Mouse (Mus musculus): Measurements from ENCODE around the gene Gm3636.
"Not testable (repeated sequence)": the region's sequence is repeated elsewhere in the genome, so short reads cannot be mapped to it uniquely, and the experiment has no call there.

The Gm3636 gene

GRCm38 (mm10) chr14:6742232-6742631 lies at the start of gene Gm3636:
Gene Gm3636, minus strand, starts transcription at chr14:6742332.
- DNase-seq (ENCODE audit: low spot score in 2 of 2), result not testable (repeated sequence)

- DNase-seq (ENCODE audit: low spot score in 2 of 2), result not testable (repeated sequence)
Measured at GRCm38 (mm10) chr14:6774311-6774710, 32.2 kb upstream of the Gm3636 start, which contains the start of gene Gm8362. Gene Gm8362, minus strand, starts transcription at chr14:6774411.

DNA sequence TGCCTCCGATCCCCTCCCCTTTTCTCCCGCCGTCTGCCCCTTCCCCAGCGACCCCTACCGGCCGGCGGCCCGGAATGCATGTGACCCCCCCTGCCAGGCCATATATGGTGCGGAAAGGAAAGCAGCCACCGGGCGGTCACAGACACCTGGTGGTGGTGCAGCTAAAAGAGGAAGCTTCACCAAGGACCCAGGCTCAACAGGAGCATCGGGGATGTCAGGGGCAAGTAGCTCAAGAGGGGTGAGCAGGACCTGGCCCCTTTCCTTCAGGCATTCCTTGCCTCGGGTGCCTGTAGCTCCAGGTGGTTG lies 15.1 kb upstream of the Gm3636 start:
- peak in 1 of 2 experiments; percentile 11 for DNase-seq (ENCODE audit: low spot score in 2 of 2)

DNA sequence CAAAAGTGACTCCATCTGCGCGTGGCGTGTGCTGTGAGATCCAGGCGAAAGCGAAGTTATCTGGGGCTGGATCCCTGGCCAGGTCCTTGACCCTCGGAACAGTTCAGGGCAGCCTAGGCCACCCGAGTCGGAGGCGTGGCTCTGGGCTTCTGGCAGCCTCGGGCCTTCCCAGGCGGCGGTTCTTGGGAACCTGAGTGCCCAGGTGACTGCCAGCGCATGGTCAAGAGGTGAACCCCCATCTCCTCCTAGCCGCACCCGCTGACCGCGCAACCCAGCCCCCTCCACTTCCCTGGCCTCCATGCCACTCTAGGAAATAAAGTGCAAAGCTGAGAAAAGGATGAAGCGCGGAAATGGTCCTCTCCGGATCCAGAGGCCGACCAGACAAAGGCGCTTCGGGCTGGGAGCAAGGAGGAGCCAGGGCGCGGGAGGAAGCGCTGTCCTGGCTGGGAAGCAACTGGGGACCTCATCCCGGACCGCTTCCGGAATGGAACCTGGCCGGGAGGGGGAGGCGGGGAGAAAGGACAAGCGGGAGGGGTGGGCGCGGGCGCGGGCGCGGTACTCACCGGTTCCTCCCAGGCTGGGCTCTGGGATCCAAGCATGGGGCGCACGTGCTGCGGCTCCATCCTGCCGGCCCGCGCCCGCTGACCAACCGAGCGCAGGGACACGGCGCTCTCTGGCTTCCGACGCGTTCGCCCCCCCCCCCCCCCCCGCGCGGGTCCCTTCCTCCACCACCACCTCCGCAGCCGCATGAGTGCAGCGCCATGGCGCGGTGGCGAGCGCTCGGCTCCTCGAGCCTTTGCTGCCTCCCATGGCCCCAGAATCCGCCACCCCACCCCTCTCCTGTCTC lies 14.5 kb upstream of the Gm3636 start:
- peak in 1 of 2 experiments; percentile 8 for DNase-seq (ENCODE audit: low spot score in 2 of 2)

GRCm38 (mm10) chr14:6720151-6720550 lies 22.0 kb downstream of the Gm3636 start, which contains the start of gene Gm8050:
Gene Gm8050, minus strand, starts transcription at chr14:6720251.
- DNase-seq (ENCODE audit: low spot score in 2 of 2), result not testable (repeated sequence)
